Mouse (Mus musculus): Measurements from ENCODE around the gene Psma6.

DNA sequence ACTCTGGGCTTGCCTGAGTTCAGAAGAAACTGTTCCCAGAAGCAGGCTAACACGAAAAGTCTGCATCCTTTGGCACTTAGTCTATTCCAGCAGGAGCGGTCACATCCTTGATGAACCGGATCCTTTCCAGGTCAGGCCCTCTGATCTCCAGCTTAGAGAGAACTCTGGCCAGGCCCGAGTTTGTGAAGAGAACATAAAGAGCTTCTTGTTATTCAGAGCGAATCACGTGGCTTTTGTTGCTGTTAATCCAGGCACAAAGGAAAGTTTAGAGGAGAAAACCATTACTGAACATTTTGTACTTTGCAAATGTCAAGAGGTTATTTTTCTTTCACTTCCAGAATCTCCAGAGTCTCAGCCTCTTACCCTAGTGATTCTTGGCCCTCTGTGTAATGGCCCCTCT, 1.9 kb downstream of the Psma6 start:
- TF ChIP-seq POLR2A (IDR thresholded peaks at IDR 0.05; ENCODE audit: borderline replicate concordance, insufficient read depth, low read length) (no peak), CTCF (IDR thresholded peaks at IDR 0.05; ENCODE audit: borderline replicate concordance, insufficient read depth, low read depth, low read length) (no peak)
